Mouse (Mus musculus) frontal cortex, adult (tissue): Measurements from ENCODE around the gene Elovl6.

ENCODE experiments used
- ATAC-seq: cut with Nextera tagmentation; 2 replicates; pipeline ENCODE4 v1.9.2; 2017; ENCODE audit warnings: mild to moderate bottlenecking, moderate library complexity, mixed read lengths; ENCODE audit not compliant: low TSS enrichment

Elovl6 gene

GRCm38 (mm10) chr3:129543376-129543775, 11.2 kb downstream of the Elovl6 start:
- ATAC-seq = no peak

- ATAC-seq = no peak
Observed at GRCm38 (mm10) chr3:129544217-129544616, 12.1 kb downstream of the Elovl6 start.

- ATAC-seq = no peak
Observed at GRCm38 (mm10) chr3:129545228-129545627, 13.1 kb downstream of the Elovl6 start.

- no peak for ATAC-seq
Observed at GRCm38 (mm10) chr3:129545801-129546200, 13.6 kb downstream of the Elovl6 start.

GRCm38 (mm10) chr3:129547837-129548435, 15.8 kb downstream of the Elovl6 start:
- ATAC-seq = peak; percentile 64

GRCm38 (mm10) chr3:129548760-129549159, 16.6 kb downstream of the Elovl6 start:
- no peak for ATAC-seq

GRCm38 (mm10) chr3:129549546-129549945, 17.4 kb downstream of the Elovl6 start:
- ATAC-seq = no peak

GRCm38 (mm10) chr3:129551581-129552290, 19.6 kb downstream of the Elovl6 start:
- no peak for ATAC-seq

- ATAC-seq = no peak
Observed at GRCm38 (mm10) chr3:129552370-129552769, 20.2 kb downstream of the Elovl6 start.

- no peak for ATAC-seq
Observed at GRCm38 (mm10) chr3:129553173-129553572, 21.0 kb downstream of the Elovl6 start.

- ATAC-seq = no peak
Observed at GRCm38 (mm10) chr3:129553661-129554060, 21.5 kb downstream of the Elovl6 start.

- peak; percentile 42; the same call in 1 of the 2 replicates for ATAC-seq
Observed at GRCm38 (mm10) chr3:129554436-129554835, 22.3 kb downstream of the Elovl6 start.

- ATAC-seq = no peak
Observed at GRCm38 (mm10) chr3:129557048-129557447, 24.9 kb downstream of the Elovl6 start.

GRCm38 (mm10) chr3:129557566-129557965, 25.4 kb downstream of the Elovl6 start:
- no peak for ATAC-seq

GRCm38 (mm10) chr3:129558016-129558955, 26.1 kb downstream of the Elovl6 start:
- ATAC-seq = 0 out of 2 replicates have a peak, but pooled peaks have one; percentile 15

GRCm38 (mm10) chr3:129560068-129560467, 27.9 kb downstream of the Elovl6 start:
- no peak for ATAC-seq

GRCm38 (mm10) chr3:129561011-129561410, 28.9 kb downstream of the Elovl6 start:
- ATAC-seq = peak; percentile 82

GRCm38 (mm10) chr3:129561853-129562252, 29.7 kb downstream of the Elovl6 start:
- no peak for ATAC-seq

- ATAC-seq = no peak
Observed at GRCm38 (mm10) chr3:129562411-129562810, 30.3 kb downstream of the Elovl6 start.

GRCm38 (mm10) chr3:129563807-129564206, 31.7 kb downstream of the Elovl6 start:
- no peak for ATAC-seq

GRCm38 (mm10) chr3:129564852-129565251, 32.7 kb downstream of the Elovl6 start:
- ATAC-seq = no peak

- ATAC-seq = no peak
Observed at GRCm38 (mm10) chr3:129565458-129565857, 33.3 kb downstream of the Elovl6 start.
